Mouse (Mus musculus) stomach, postnatal 0 days (tissue): ENCODE data around the gene Tmem235. TPM values are rescaled to one million over a fixed set of nuclear protein-coding genes. Genes with fewer than 3 reads are reported as not detected.
A peak's percentile ranks its signal among the peaks of the same experiment; 100 is the strongest.

ENCODE experiments used
- ATAC-seq: fragments of 200-750 bp; cut with Nextera tagmentation; 2 replicates; pipeline ENCODE4 v1.8.0; 2017; ENCODE audit not compliant: low FRiP score, low TSS enrichment
- DNase-seq: peaks from one replicate; pipeline ENCODE4 v3.0.0-alpha.2; 2016; ENCODE audit warnings: low spot score
- H3K27ac ChIP-seq: fragments of 300-500 bp; sonication (generic); replicated peaks from 2 replicates; pipeline ENCODE4 v1.5.1; 2014; ENCODE audit warnings: mild to moderate bottlenecking, control low read depth
- H3K27me3 ChIP-seq: fragments of 300-500 bp; sonication (generic); 2 replicates; pipeline ENCODE4 v1.6.1; 2014; ENCODE audit warnings: low read length; ENCODE audit not compliant: control insufficient read depth, insufficient read depth
- H3K36me3 ChIP-seq: fragments of 300-500 bp; sonication (generic); 2 replicates; pipeline ENCODE4 v1.6.1; 2014; ENCODE audit warnings: low read length, mixed read lengths; ENCODE audit not compliant: control insufficient read depth, insufficient read depth
- H3K4me1 ChIP-seq: fragments of 300-500 bp; sonication (generic); replicated peaks from 2 replicates; pipeline ENCODE4 v1.6.1; 2014; ENCODE audit warnings: antibody characterized with exemption; ENCODE audit not compliant: control insufficient read depth, insufficient read depth
- H3K4me2 ChIP-seq: fragments of 300-500 bp; sonication (generic); replicated peaks from 2 replicates; pipeline ENCODE4 v1.6.1; 2014; ENCODE audit warnings: low read depth, mild to moderate bottlenecking, control low read depth, moderate library complexity
- H3K4me3 ChIP-seq: fragments of 300-500 bp; sonication (generic); 2 replicates; pipeline ENCODE4 v1.5.1; 2014; ENCODE audit warnings: low read depth, low read length, control low read depth
- H3K9ac ChIP-seq: fragments of 300-500 bp; sonication (generic); 2 replicates; pipeline ENCODE4 v1.6.1; 2014; ENCODE audit warnings: mild to moderate bottlenecking, low read length, control low read depth, mixed read lengths
- H3K9me3 ChIP-seq: fragments of 300-500 bp; sonication (generic); 2 replicates; pipeline ENCODE4 v1.6.1; 2016; ENCODE audit warnings: low read length; ENCODE audit not compliant: control insufficient read depth
- CTCF ChIP-seq: IDR thresholded peaks from 2 replicates; pipeline ENCODE4 v1.5.1; 2016; ENCODE audit warnings: antibody characterized with exemption, low read depth, mild to moderate bottlenecking, moderate library complexity
- EP300 ChIP-seq: optimal IDR thresholded peaks from 2 replicates; pipeline ENCODE3; 2016; ENCODE audit warnings: antibody characterized with exemption
- WGBS: fragments of 180-500 bp; shearing (Covaris S2); extraction: QIAGEN DNeasy Blood & Tissue Kit; methylation state at CpG from one replicate; pipeline ENCODE4 v1.1.7; 2014; 5-methylcytosine and 5-hydroxymethylcytosine counted together
- polyA plus RNA-seq: library from polyadenylated mRNA; unstranded; fragments of >200 nt; fragmentation: Nextera tagmentation; extraction: Ambion mirVana; gene quantifications from 2 replicates; pipeline ENCODE4 v1.2.1, GENCODE M21; 2015

Gene Tmem235
- polyA plus RNA-seq, 1 experiment from 2014 or later = not detected

DNA sequence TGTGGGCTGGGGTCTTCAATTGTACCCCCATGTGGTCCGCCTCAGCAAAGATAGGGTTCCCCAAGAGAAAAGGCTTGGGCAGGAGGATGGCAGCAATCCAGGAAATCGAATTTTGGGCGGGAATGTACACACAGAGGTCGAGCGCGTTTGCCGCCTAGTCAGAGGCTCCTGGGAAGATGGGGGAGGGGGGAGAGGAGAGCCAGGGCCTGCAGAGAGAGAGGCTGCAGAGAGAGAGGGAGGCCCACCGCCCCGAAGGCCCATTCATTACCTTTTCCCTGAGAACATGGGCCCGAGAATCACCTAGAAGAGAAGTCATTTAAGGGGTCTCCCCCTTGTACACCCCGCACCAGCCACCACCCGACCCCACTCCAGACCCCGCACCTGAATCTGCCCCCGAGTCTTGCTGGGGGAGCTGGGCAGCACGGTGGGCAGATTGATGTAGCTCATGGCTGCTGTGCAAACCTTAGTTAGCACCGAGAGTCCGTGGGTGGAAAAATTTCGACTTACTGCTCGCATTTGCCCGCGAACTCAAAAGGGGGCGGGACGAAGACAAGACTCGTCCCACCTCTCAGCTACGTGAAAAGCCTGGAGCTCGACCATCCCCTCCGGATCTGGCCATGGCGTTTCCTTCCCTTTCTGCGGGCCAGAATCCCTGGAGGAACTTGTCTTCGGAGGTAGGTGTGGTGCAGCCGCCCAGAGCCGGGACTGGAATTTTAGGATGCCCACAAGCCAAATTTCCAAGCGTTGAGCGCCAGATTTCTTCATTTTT, 35.0 kb upstream of the Tmem235 start, which contains the start of the genes Afmid and Tk1:
Gene Afmid (plus strand): TSS at position 592 of the 769 bp plus-strand sequence.
Gene Tk1 (minus strand): TSS at position 760 of the 769 bp plus-strand sequence.
- Histone ChIP-seq H3K27ac (peak within 1 kb of the TSS; percentile 84), H3K36me3 (no peaks in the 10 kb centered on the region), H3K4me3 (peak within 1 kb of the TSS; percentile 52), H3K9ac (peak within 1 kb of the TSS; percentile 60), H3K4me1 (peaks cover 16% of the 10 kb centered on the region), H3K27me3 (no peaks in the 10 kb centered on the region), H3K9me3 (no peaks in the 10 kb centered on the region), H3K4me2 (peak within 1 kb of the TSS; percentile 79)
- TF ChIP-seq EP300 (no peak), CTCF (no peak; the same call in 1 of the 2 replicates)
- under 1% methylated on average over 34 of the region's 34 CpGs for WGBS
- DNase-seq (peak; percentile 87), ATAC-seq (peak; percentile 25; the same call in 1 of the 2 replicates)

DNA sequence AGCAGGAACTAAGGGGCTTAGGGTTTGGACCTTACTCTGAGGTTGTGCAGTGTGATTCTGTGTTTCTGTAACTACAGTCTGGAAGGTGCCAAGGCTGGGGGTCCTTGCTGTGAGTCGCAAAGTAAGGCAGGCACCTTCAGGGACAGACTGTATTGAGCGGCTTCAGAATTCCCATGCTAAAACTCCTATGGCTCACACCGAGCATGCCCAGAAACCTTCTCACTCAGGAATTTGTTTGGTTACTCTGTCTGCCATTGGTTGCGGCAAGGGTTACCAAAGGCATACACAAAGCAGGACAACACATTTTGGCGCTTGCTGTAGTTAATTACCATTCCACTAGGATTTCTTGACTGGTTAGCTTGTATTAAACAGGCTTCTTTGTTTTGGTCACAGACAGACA, 34.4 kb upstream of the Tmem235 start:
- H3K4me1 ChIP-seq = peaks cover 16% of the 10 kb centered on the region
- TF ChIP-seq CTCF (0 out of 2 replicates have a peak, but pooled peaks have one; percentile 9), EP300 (no peak)
- 4% methylated on average over 5 of the region's 5 CpGs for WGBS
- no peaks in the 10 kb centered on the region for H3K27me3 ChIP-seq
- no peaks in the 10 kb centered on the region for H3K36me3 ChIP-seq
- no peaks in the 10 kb centered on the region for H3K9me3 ChIP-seq
- no peak for DNase-seq
- H3K4me2 ChIP-seq = peak overlapping the region; percentile 79
- peak overlapping the region; percentile 60 for H3K9ac ChIP-seq
- peak overlapping the region; percentile 84 for H3K27ac ChIP-seq
- H3K4me3 ChIP-seq = peak overlapping the region; percentile 52
- no peak for ATAC-seq

GRCm38 (mm10) chr11:117826916-117827315, 33.6 kb upstream of the Tmem235 start:
- 38% methylated on average over 8 of the region's 8 CpGs for WGBS
- H3K4me3 ChIP-seq = no peak overlapping the region
- no peaks in the 10 kb centered on the region for H3K9me3 ChIP-seq
- H3K27ac ChIP-seq = peak overlapping the region; percentile 84; the same call in 1 of the 2 replicates
- peaks cover 16% of the 10 kb centered on the region for H3K4me1 ChIP-seq
- no peak for ATAC-seq
- H3K27me3 ChIP-seq = no peaks in the 10 kb centered on the region
- H3K36me3 ChIP-seq = no peaks in the 10 kb centered on the region
- DNase-seq = no peak
- no peak overlapping the region for H3K9ac ChIP-seq
- TF ChIP-seq EP300 (no peak), CTCF (no peak)
- H3K4me2 ChIP-seq = peak overlapping the region; percentile 79

DNA sequence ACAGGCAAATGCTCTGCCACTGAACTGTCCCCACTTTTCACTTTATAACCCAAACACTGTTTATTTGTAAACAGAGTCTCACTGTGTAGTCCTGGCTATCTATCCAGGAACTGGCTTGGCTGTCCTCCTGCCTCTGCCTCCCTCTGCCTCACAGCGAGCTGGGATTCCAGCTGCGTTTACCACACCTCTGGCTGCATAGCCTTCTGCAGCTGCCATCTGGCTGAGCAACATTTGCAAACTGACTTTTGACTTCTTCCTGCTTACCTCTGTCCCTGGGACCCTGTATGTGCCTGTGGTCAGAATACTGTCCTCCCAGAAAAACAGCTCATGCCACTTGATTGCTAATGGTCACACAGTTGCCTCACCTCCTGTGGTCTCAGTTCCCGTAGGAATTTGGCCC, 33.2 kb upstream of the Tmem235 start:
- H3K36me3 ChIP-seq = no peaks in the 10 kb centered on the region
- WGBS = 40% methylated on average over 3 of the region's 3 CpGs
- no peak overlapping the region for H3K4me2 ChIP-seq
- H3K27me3 ChIP-seq = no peaks in the 10 kb centered on the region
- H3K4me1 ChIP-seq = peaks cover 16% of the 10 kb centered on the region
- ATAC-seq (no peak), DNase-seq (no peak)
- no peak overlapping the region for H3K9ac ChIP-seq
- TF ChIP-seq CTCF (no peak), EP300 (no peak)
- no peaks in the 10 kb centered on the region for H3K9me3 ChIP-seq
- H3K4me3 ChIP-seq = no peak overlapping the region
- peak overlapping the region; percentile 40; the same call in 1 of the 2 replicates for H3K27ac ChIP-seq

GRCm38 (mm10) chr11:117828149-117828887, 32.2 kb upstream of the Tmem235 start:
- Histone ChIP-seq H3K36me3 (no peaks in the 10 kb centered on the region), H3K27me3 (no peaks in the 10 kb centered on the region), H3K27ac (peak overlapping the region; percentile 87), H3K9me3 (no peaks in the 10 kb centered on the region), H3K9ac (peak overlapping the region; percentile 31; the same call in 1 of the 2 replicates), H3K4me1 (peaks cover 10% of the 10 kb centered on the region), H3K4me2 (no peak overlapping the region), H3K4me3 (no peak overlapping the region)
- DNase-seq (peak; percentile 70), ATAC-seq (no peak)
- TF ChIP-seq EP300 (no peak), CTCF (no peak)
- WGBS = 53% methylated on average over 18 of the region's 18 CpGs
